Mouse (Mus musculus) midbrain, embryonic 16.5 days (tissue): ENCODE results near the gene Gng8. TPM values are rescaled to one million over a fixed set of nuclear protein-coding genes. Genes with fewer than 3 reads are reported as not detected.

Experiments
- polyA plus RNA-seq: library from polyadenylated mRNA; unstranded; fragments of >200 nt; fragmentation: Nextera tagmentation; extraction: Ambion mirVana; gene quantifications from 2 replicates; pipeline ENCODE4 v1.2.1, GENCODE M21; 2015

The Gng8 gene
- polyA plus RNA-seq, 1 experiment from 2014 or later: 14.0 TPM

Other genes starting within 250 kb of the Gng8 start
- not detected in 2 replicates for gene Ceacam15, start 216.1 kb upstream of the Gng8 start, polyA plus RNA-seq
- gene Ceacam9, start 169.9 kb upstream of the Gng8 start, polyA plus RNA-seq: 0.18 TPM in 1 of 2 replicates, not detected in the other
- 437 and 461 TPM in 2 replicates for gene Ap2s1, start 153.4 kb upstream of the Gng8 start, polyA plus RNA-seq
- 10.1 and 10.7 TPM in 2 replicates for gene Slc1a5, start 110.4 kb upstream of the Gng8 start, polyA plus RNA-seq
- 185 and 199 TPM in 2 replicates for gene Strn4, start 75.9 kb upstream of the Gng8 start, polyA plus RNA-seq
- gene Fkrp, start 75.1 kb upstream of the Gng8 start, polyA plus RNA-seq: 52.1 and 53.8 TPM in 2 replicates
- gene Prkd2, start 48.9 kb upstream of the Gng8 start, polyA plus RNA-seq: 6.0 and 6.9 TPM in 2 replicates
- 2.6 and 3.0 TPM in 2 replicates for gene Dact3, start 16.5 kb upstream of the Gng8 start, polyA plus RNA-seq
- gene Ptgir, start 14.7 kb downstream of the Gng8 start, polyA plus RNA-seq: 0.22 and 0.23 TPM in 2 replicates
- 405 and 443 TPM in 2 replicates for gene Calm3, start 32.3 kb downstream of the Gng8 start, polyA plus RNA-seq
- gene Pnmal2, start 52.9 kb downstream of the Gng8 start, polyA plus RNA-seq: 186 and 206 TPM in 2 replicates
- 83.1 and 89.5 TPM in 2 replicates for gene Pnmal1, start 67.9 kb downstream of the Gng8 start, polyA plus RNA-seq
- 7.2 and 7.3 TPM in 2 replicates for gene Gm42372, start 91.3 kb downstream of the Gng8 start, polyA plus RNA-seq
- 6.4 and 6.9 TPM in 2 replicates for gene Ccdc8, start 100.9 kb downstream of the Gng8 start, polyA plus RNA-seq
- gene Ppp5c, start 136.1 kb downstream of the Gng8 start, polyA plus RNA-seq: 118 and 127 TPM in 2 replicates
- gene Hif3a, start 170.6 kb downstream of the Gng8 start, polyA plus RNA-seq: 4.0 and 5.7 TPM in 2 replicates
- gene Psg16, start 182.3 kb downstream of the Gng8 start, polyA plus RNA-seq: 5.7 and 7.2 TPM in 2 replicates